Mouse (Mus musculus): Measurements from ENCODE around the gene Myo16. TPM values are rescaled to one million over a fixed set of nuclear protein-coding genes. Genes with fewer than 3 reads are reported as not detected.
A peak's percentile ranks its signal among the peaks of the same experiment; 100 is the strongest.

The Myo16 gene
- total RNA-seq, 1 experiment from 2014 or later = not detected

GRCm38 (mm10) chr8:10395146-10395545, 241.4 kb downstream of the Myo16 start:
- no peak for ATAC-seq (replicated peaks; ENCODE audit: low read depth, poor library complexity, severe bottlenecking)

- peak; percentile 63; the same call in 1 of the 2 replicates for ATAC-seq (replicated peaks; ENCODE audit: low read depth, poor library complexity, severe bottlenecking)
Observed at GRCm38 (mm10) chr8:10402606-10403005, 248.9 kb downstream of the Myo16 start.

- ATAC-seq (replicated peaks; ENCODE audit: low read depth, poor library complexity, severe bottlenecking) = peak; percentile 78
Observed at GRCm38 (mm10) chr8:10405469-10405868, 251.8 kb downstream of the Myo16 start.

GRCm38 (mm10) chr8:10409043-10409442, 255.3 kb downstream of the Myo16 start:
- no peak for ATAC-seq (replicated peaks; ENCODE audit: low read depth, poor library complexity, severe bottlenecking)

- no peak for ATAC-seq (replicated peaks; ENCODE audit: low read depth, poor library complexity, severe bottlenecking)
Observed at GRCm38 (mm10) chr8:10411511-10411910, 257.8 kb downstream of the Myo16 start.

- ATAC-seq (replicated peaks; ENCODE audit: low read depth, poor library complexity, severe bottlenecking) = no peak
Observed at GRCm38 (mm10) chr8:10413881-10414280, 260.2 kb downstream of the Myo16 start.

GRCm38 (mm10) chr8:10414684-10415212, 261.0 kb downstream of the Myo16 start:
- ATAC-seq (replicated peaks; ENCODE audit: low read depth, poor library complexity, severe bottlenecking) = peak; percentile 81

GRCm38 (mm10) chr8:10415288-10415687, 261.6 kb downstream of the Myo16 start:
- no peak for ATAC-seq (replicated peaks; ENCODE audit: low read depth, poor library complexity, severe bottlenecking)

GRCm38 (mm10) chr8:10415885-10416284, 262.2 kb downstream of the Myo16 start:
- ATAC-seq (replicated peaks; ENCODE audit: low read depth, poor library complexity, severe bottlenecking) = no peak

GRCm38 (mm10) chr8:10416806-10417205, 263.1 kb downstream of the Myo16 start:
- ATAC-seq (replicated peaks; ENCODE audit: low read depth, poor library complexity, severe bottlenecking) = no peak

- ATAC-seq (replicated peaks; ENCODE audit: low read depth, poor library complexity, severe bottlenecking) = no peak
Observed at GRCm38 (mm10) chr8:10417281-10417680, 263.6 kb downstream of the Myo16 start.

- no peak for ATAC-seq (replicated peaks; ENCODE audit: low read depth, poor library complexity, severe bottlenecking)
Observed at GRCm38 (mm10) chr8:10418013-10418412, 264.3 kb downstream of the Myo16 start.

- ATAC-seq (replicated peaks; ENCODE audit: low read depth, poor library complexity, severe bottlenecking) = no peak
Observed at GRCm38 (mm10) chr8:10418971-10419370, 265.3 kb downstream of the Myo16 start.

- no peak for ATAC-seq (replicated peaks; ENCODE audit: low read depth, poor library complexity, severe bottlenecking)
Observed at GRCm38 (mm10) chr8:10419726-10420125, 266.0 kb downstream of the Myo16 start.

- no peak for ATAC-seq (replicated peaks; ENCODE audit: low read depth, poor library complexity, severe bottlenecking)
Observed at GRCm38 (mm10) chr8:10420551-10420950, 266.8 kb downstream of the Myo16 start.

GRCm38 (mm10) chr8:10421516-10422090, 267.9 kb downstream of the Myo16 start:
- ATAC-seq (replicated peaks; ENCODE audit: low read depth, poor library complexity, severe bottlenecking) = no peak

- ATAC-seq (replicated peaks; ENCODE audit: low read depth, poor library complexity, severe bottlenecking) = no peak
Observed at GRCm38 (mm10) chr8:10435492-10435891, 281.8 kb downstream of the Myo16 start.

GRCm38 (mm10) chr8:10438772-10439171, 285.1 kb downstream of the Myo16 start:
- peak; percentile 83 for ATAC-seq (replicated peaks; ENCODE audit: low read depth, poor library complexity, severe bottlenecking)

- ATAC-seq (replicated peaks; ENCODE audit: low read depth, poor library complexity, severe bottlenecking) = no peak
Observed at GRCm38 (mm10) chr8:10439595-10440453, 286.1 kb downstream of the Myo16 start.

- no peak for ATAC-seq (replicated peaks; ENCODE audit: low read depth, poor library complexity, severe bottlenecking)
Observed at GRCm38 (mm10) chr8:10442562-10442961, 288.9 kb downstream of the Myo16 start.

- no peak for ATAC-seq (replicated peaks; ENCODE audit: low read depth, poor library complexity, severe bottlenecking)
Observed at GRCm38 (mm10) chr8:10445011-10445410, 291.3 kb downstream of the Myo16 start.
